ENCODE assay signal across 19 mouse cellular contexts in the genomic region with DNA sequence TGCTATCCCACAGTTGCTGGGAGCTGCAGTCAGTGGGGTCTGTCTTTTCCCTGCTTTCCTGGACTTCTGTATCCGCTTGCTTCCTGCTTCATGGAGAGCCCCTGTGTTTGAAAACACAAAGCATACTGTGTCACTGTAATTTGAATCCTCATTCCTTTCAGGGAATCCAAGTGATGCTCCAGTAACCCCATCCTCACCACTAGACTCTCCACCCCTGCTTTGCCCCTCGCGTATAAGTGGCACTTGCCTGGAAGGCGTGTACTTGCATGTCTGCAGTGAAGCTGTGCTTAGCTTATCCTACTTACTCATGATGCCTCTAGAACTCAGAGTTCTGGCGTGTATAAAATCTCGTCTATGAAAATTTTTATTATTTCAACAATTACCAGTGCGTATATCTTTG. TPM values are rescaled to one million over a fixed set of nuclear protein-coding genes. Genes with fewer than 3 reads are reported as not detected.
DNase-seq lines count a peak whose midpoint lies in the region; ATAC-seq lines count a peak whose summit lies in the region.
"Had no signal": no experiment of that assay in that cellular context is flagged by ENCODE, and none has a peak within 500 bp of the region (broad histone marks: within the 10 kb centered on the region; RNA-seq: fewer than 3 reads in every experiment).

No protein-coding gene starts in this region.

- 45% methylated on average over 7 of the region's 7 CpGs for WGBS in hindbrain, embryonic 10.5 days
- whole genome bisulfite sequencing in hindbrain, embryonic 14.5 days: 52% methylated on average over 7 of the region's 7 CpGs
- WGBS in neural tube, embryonic 12.5 days: 63% methylated on average over 7 of the region's 7 CpGs
- whole genome bisulfite sequencing in neural tube, embryonic 15.5 days: 65% methylated on average over 7 of the region's 7 CpGs
- WGBS in hindbrain, embryonic 11.5 days: 50% methylated on average over 7 of the region's 7 CpGs

- ATAC-seq in hindbrain, embryonic 14.5 days (ENCODE audit: low FRiP score): no peak
- ATAC-seq in neural tube, embryonic 12.5 days (ENCODE audit: low FRiP score, low read depth): 0 out of 2 replicates have a peak, but pooled peaks have one; percentile 46
- no peak for ATAC-seq in neural tube, embryonic 15.5 days (ENCODE audit: low FRiP score)
- peak; percentile 53; the same call in 1 of the 2 replicates for ATAC-seq in hindbrain, embryonic 11.5 days (ENCODE audit: low FRiP score)
- no peak for ATAC-seq in frontal cortex, adult (ENCODE audit: low TSS enrichment)
- ATAC-seq: intestine, postnatal 0 days had no signal

- no peak overlapping the region for H3K4me3 ChIP-seq in hindbrain, embryonic 10.5 days
- no peak overlapping the region for H3K4me3 ChIP-seq in hindbrain, embryonic 14.5 days (replicated peaks; ENCODE audit: low read length)
- H3K4me3 ChIP-seq in neural tube, embryonic 12.5 days: no peak overlapping the region
- H3K4me3 ChIP-seq in neural tube, embryonic 15.5 days (replicated peaks): no peak overlapping the region
- no peak overlapping the region for H3K4me3 ChIP-seq in hindbrain, embryonic 11.5 days (ENCODE audit: low read depth, low read length)
- H3K4me3 ChIP-seq: heart, embryonic 10.5 days; left cerebral cortex, adult 2 months; liver, embryonic 13.5 days; midbrain, embryonic 12.5 days had no signal

- no peak overlapping the region for H3K27ac ChIP-seq in hindbrain, embryonic 10.5 days
- H3K27ac ChIP-seq in hindbrain, embryonic 14.5 days: no peak overlapping the region
- no peak overlapping the region for H3K27ac ChIP-seq in neural tube, embryonic 12.5 days
- no peak overlapping the region for H3K27ac ChIP-seq in neural tube, embryonic 15.5 days (replicated peaks)
- H3K27ac ChIP-seq in hindbrain, embryonic 11.5 days (ENCODE audit: low read depth, low read length): no peak overlapping the region
- H3K27ac ChIP-seq: heart, embryonic 10.5 days; left cerebral cortex, adult 2 months; liver, embryonic 13.5 days; midbrain, embryonic 12.5 days had no signal

- peaks cover 21% of the 10 kb centered on the region for H3K4me1 ChIP-seq in hindbrain, embryonic 10.5 days (replicated peaks)
- peaks cover 4% of the 10 kb centered on the region; the same call in 1 of the 2 replicates for H3K4me1 ChIP-seq in hindbrain, embryonic 14.5 days (replicated peaks; ENCODE audit: control insufficient read depth, insufficient read depth, low read length)
- no peaks in the 10 kb centered on the region for H3K4me1 ChIP-seq in neural tube, embryonic 12.5 days
- H3K4me1 ChIP-seq in neural tube, embryonic 15.5 days: no peaks in the 10 kb centered on the region
- no peaks in the 10 kb centered on the region for H3K4me1 ChIP-seq in hindbrain, embryonic 11.5 days (replicated peaks; ENCODE audit: control insufficient read depth, insufficient read depth, low read length)
- H3K4me1 ChIP-seq: heart, embryonic 10.5 days; liver, embryonic 13.5 days had no signal

- no peaks in the 10 kb centered on the region for H3K9me3 ChIP-seq in hindbrain, embryonic 10.5 days
- no peaks in the 10 kb centered on the region for H3K9me3 ChIP-seq in hindbrain, embryonic 14.5 days (ENCODE audit: control insufficient read depth, low read length)
- no peaks in the 10 kb centered on the region for H3K9me3 ChIP-seq in neural tube, embryonic 12.5 days
- H3K9me3 ChIP-seq in neural tube, embryonic 15.5 days (replicated peaks): no peaks in the 10 kb centered on the region
- no peaks in the 10 kb centered on the region for H3K9me3 ChIP-seq in hindbrain, embryonic 11.5 days (ENCODE audit: control insufficient read depth, low read length)
- H3K9me3 ChIP-seq: heart, embryonic 10.5 days; liver, embryonic 13.5 days; midbrain, embryonic 12.5 days had no signal

- no peaks in the 10 kb centered on the region for H3K27me3 ChIP-seq in hindbrain, embryonic 10.5 days (ENCODE audit: insufficient read depth, poor library complexity, severe bottlenecking)
- H3K27me3 ChIP-seq in hindbrain, embryonic 14.5 days (ENCODE audit: control insufficient read depth, insufficient read depth, low read length): no peaks in the 10 kb centered on the region
- H3K27me3 ChIP-seq in neural tube, embryonic 12.5 days (replicated peaks): no peaks in the 10 kb centered on the region
- H3K27me3 ChIP-seq in neural tube, embryonic 15.5 days (replicated peaks): no peaks in the 10 kb centered on the region
- no peaks in the 10 kb centered on the region for H3K27me3 ChIP-seq in hindbrain, embryonic 11.5 days (ENCODE audit: control insufficient read depth, insufficient read depth, low read length)
- H3K27me3 ChIP-seq: liver, embryonic 13.5 days; midbrain, embryonic 12.5 days had no signal

- no peak overlapping the region for H3K9ac ChIP-seq in hindbrain, embryonic 14.5 days
- H3K9ac ChIP-seq in neural tube, embryonic 12.5 days: no peak overlapping the region
- no peak overlapping the region for H3K9ac ChIP-seq in neural tube, embryonic 15.5 days (replicated peaks)
- H3K9ac ChIP-seq in hindbrain, embryonic 11.5 days (ENCODE audit: low read depth, low read length): no peak overlapping the region
- H3K9ac ChIP-seq: liver, embryonic 13.5 days; midbrain, embryonic 12.5 days had no signal

- H3K36me3 ChIP-seq in hindbrain, embryonic 10.5 days: no peaks in the 10 kb centered on the region
- no peaks in the 10 kb centered on the region for H3K36me3 ChIP-seq in hindbrain, embryonic 14.5 days (replicated peaks; ENCODE audit: control insufficient read depth, insufficient read depth)
- no peaks in the 10 kb centered on the region for H3K36me3 ChIP-seq in neural tube, embryonic 12.5 days
- H3K36me3 ChIP-seq in neural tube, embryonic 15.5 days: no peaks in the 10 kb centered on the region
- 0 out of 2 replicates have a peak, but pooled peaks cover 2% of the 10 kb centered on the region for H3K36me3 ChIP-seq in hindbrain, embryonic 11.5 days (ENCODE audit: control insufficient read depth, insufficient read depth, low read length)
- H3K36me3 ChIP-seq: heart, embryonic 10.5 days; midbrain, embryonic 12.5 days had no signal

- H3K4me2 ChIP-seq in hindbrain, embryonic 14.5 days (replicated peaks): no peak overlapping the region
- no peak overlapping the region for H3K4me2 ChIP-seq in neural tube, embryonic 12.5 days (replicated peaks)
- no peak overlapping the region for H3K4me2 ChIP-seq in neural tube, embryonic 15.5 days
- H3K4me2 ChIP-seq in hindbrain, embryonic 11.5 days (replicated peaks; ENCODE audit: low read depth, low read length): no peak overlapping the region
- H3K4me2 ChIP-seq: liver, embryonic 13.5 days; midbrain, embryonic 12.5 days had no signal

- DNase-seq in hindbrain, embryonic 10.5 days (ENCODE audit: low spot score): peak; percentile 20
- no peak for DNase-seq in hindbrain, embryonic 14.5 days (ENCODE audit: low spot score)
- no peak for DNase-seq in hindbrain, embryonic 11.5 days (ENCODE audit: low spot score)
- peak; percentile 52 for DNase-seq in retina, postnatal 1 day
- DNase-seq in adrenal gland, postnatal 10 days: no peak
- DNase-seq: B cell, adult 2 months; cerebellum, adult 8-10 months; heart, postnatal 14 days; liver, embryonic 13.5 days; lung, postnatal 10 days; right cerebral cortex, adult 18-20 months; spleen, adult 18-20 months had no signal

RNA-seq across cellular contexts. Expression of gene Fbxl4, which starts 32.7 kb away (rescaled TPM):
- polyA plus RNA-seq in hindbrain, embryonic 10.5 days (2016; fragmentation: Nextera tagmentation; extraction: Ambion mirVana): 6.9 and 9.2 TPM in 2 replicates
- 18.4 and 22.4 TPM in 2 replicates for polyA plus RNA-seq in hindbrain, embryonic 14.5 days (2014; fragmentation: Nextera tagmentation; extraction: Ambion mirVana)
- polyA plus RNA-seq in neural tube, embryonic 12.5 days (2016; fragmentation: Nextera tagmentation; extraction: Ambion mirVana): 9.8 and 10.9 TPM in 2 replicates
- polyA plus RNA-seq in neural tube, embryonic 15.5 days (2015; fragmentation: Nextera tagmentation; extraction: Ambion mirVana): 18.0 and 18.8 TPM in 2 replicates
- 9.9 and 11.6 TPM in 2 replicates for polyA plus RNA-seq in hindbrain, embryonic 11.5 days (2014; fragmentation: Nextera tagmentation; extraction: Ambion mirVana)
- total RNA-seq in adrenal gland, postnatal 10 days (2021): 10 to 100 TPM; 19.3 to 22.4 TPM

Comparison
In these comparisons a context has a peak if more than half of its experiments do, and no peak if none do; other contexts are left out.
1. DNase-seq: peak in hindbrain, embryonic 10.5 days (single experiment) and retina, postnatal 1 day (single experiment); none in hindbrain, embryonic 14.5 days (single experiment), hindbrain, embryonic 11.5 days (single experiment) and adrenal gland, postnatal 10 days (single experiment).
2. ATAC-seq: peak in neural tube, embryonic 12.5 days (single experiment) and hindbrain, embryonic 11.5 days (single experiment); none in hindbrain, embryonic 14.5 days (single experiment), neural tube, embryonic 15.5 days (single experiment) and frontal cortex, adult (single experiment).